Mouse (Mus musculus): ENCODE results near the gene Vmn2r18. TPM values are rescaled to one million over a fixed set of nuclear protein-coding genes. Genes with fewer than 3 reads are reported as not detected.

The Vmn2r18 gene
- polyA plus RNA-seq (2012; fragmentation: generic; extraction: Trizol): not detected

GRCm38 (mm10) chr5:151605921-151606320 lies at the start of gene Vmn2r18:
Gene Vmn2r18 (minus strand): TSS chr5:151606021.
- no peak within 1 kb of the TSS for H3K4me3 ChIP-seq
- no peak within 1 kb of the TSS for H3ac ChIP-seq (ENCODE audit: control insufficient read depth, insufficient read length)
- no peaks in the 10 kb centered on the region for H3K79me2 ChIP-seq (ENCODE audit: control insufficient read depth, insufficient read depth)
- TF ChIP-seq CEBPB (IDR thresholded peaks at IDR 0.05; ENCODE audit: insufficient read depth, poor library complexity, severe bottlenecking) (no peak), POLR2A (IDR thresholded peaks at IDR 0.05; ENCODE audit: insufficient read length, low read depth) (no peak), USF1 (IDR thresholded peaks at IDR 0.05; ENCODE audit: low read depth) (no peak), TCF3 (IDR thresholded peaks at IDR 0.05; ENCODE audit: insufficient read length, low read depth) (no peak), MYOD1 (IDR thresholded peaks at IDR 0.05; ENCODE audit: control insufficient read depth in 1 of 3, insufficient read length in 2 of 3, low read depth in 2 of 3) (no peak), MYOG (IDR thresholded peaks at IDR 0.05; ENCODE audit: control insufficient read depth in 1 of 3, insufficient read depth in 1 of 3, insufficient read length in 2 of 3, low read depth in 2 of 3) (no peak), SRF (IDR thresholded peaks at IDR 0.05; ENCODE audit: control insufficient read depth, insufficient read length, low read depth) (no peak), MAX (IDR thresholded peaks at IDR 0.05; ENCODE audit: low read depth) (no peak), POLR2AphosphoS2 (IDR thresholded peaks at IDR 0.05; ENCODE audit: insufficient read length, low read depth) (no peak), REST (IDR thresholded peaks at IDR 0.05; ENCODE audit: insufficient read depth, insufficient read length) (no peak), TCF12 (IDR thresholded peaks at IDR 0.05; ENCODE audit: insufficient read depth, poor library complexity, severe bottlenecking) (no peak), E2F4 (IDR thresholded peaks at IDR 0.05; ENCODE audit: insufficient read depth) (no peak)
- H3K4me2 ChIP-seq (ENCODE audit: low read depth): no peak within 1 kb of the TSS
- H3K36me3 ChIP-seq (ENCODE audit: control insufficient read depth, insufficient read depth): no peaks in the 10 kb centered on the region
- H3K27me3 ChIP-seq (ENCODE audit: control insufficient read depth, insufficient read depth, insufficient read length): no peaks in the 10 kb centered on the region

GRCm38 (mm10) chr5:151651411-151651784 lies 45.6 kb upstream of the Vmn2r18 start:
- Histone ChIP-seq H3K4me2 (ENCODE audit: low read depth) (peak overlapping the region; percentile 28), H3K79me2 (ENCODE audit: control insufficient read depth, insufficient read depth) (peaks cover 12% of the 10 kb centered on the region), H3ac (ENCODE audit: control insufficient read depth, insufficient read length) (no peak overlapping the region), H3K27me3 (ENCODE audit: control insufficient read depth, insufficient read depth, insufficient read length) (no peaks in the 10 kb centered on the region), H3K36me3 (ENCODE audit: control insufficient read depth, insufficient read depth) (peaks cover 16% of the 10 kb centered on the region), H3K4me3 (peak overlapping the region; percentile 71)
- TF ChIP-seq MYOG (IDR thresholded peaks at IDR 0.05; ENCODE audit: control insufficient read depth in 1 of 3, insufficient read depth in 1 of 3, insufficient read length in 2 of 3, low read depth in 2 of 3) (no peak), POLR2AphosphoS2 (IDR thresholded peaks at IDR 0.05; ENCODE audit: insufficient read length, low read depth) (no peak), E2F4 (IDR thresholded peaks at IDR 0.05; ENCODE audit: insufficient read depth) (no peak), CEBPB (IDR thresholded peaks at IDR 0.05; ENCODE audit: insufficient read depth, poor library complexity, severe bottlenecking) (no peak), REST (IDR thresholded peaks at IDR 0.05; ENCODE audit: insufficient read depth, insufficient read length) (no peak), MYOD1 (IDR thresholded peaks at IDR 0.05; ENCODE audit: control insufficient read depth in 1 of 3, insufficient read length in 2 of 3, low read depth in 2 of 3) (no peak), POLR2A (IDR thresholded peaks at IDR 0.05; ENCODE audit: insufficient read length, low read depth) (no peak), TCF12 (IDR thresholded peaks at IDR 0.05; ENCODE audit: insufficient read depth, poor library complexity, severe bottlenecking) (no peak), SRF (IDR thresholded peaks at IDR 0.05; ENCODE audit: control insufficient read depth, insufficient read length, low read depth) (no peak), USF1 (IDR thresholded peaks at IDR 0.05; ENCODE audit: low read depth) (no peak), TCF3 (IDR thresholded peaks at IDR 0.05; ENCODE audit: insufficient read length, low read depth) (no peak), MAX (IDR thresholded peaks at IDR 0.05; ENCODE audit: low read depth) (no peak)

- peaks cover 16% of the 10 kb centered on the region for H3K36me3 ChIP-seq (ENCODE audit: control insufficient read depth, insufficient read depth)
- peaks cover 12% of the 10 kb centered on the region for H3K79me2 ChIP-seq (ENCODE audit: control insufficient read depth, insufficient read depth)
- peak within 1 kb of the TSS; percentile 41 for H3ac ChIP-seq (ENCODE audit: control insufficient read depth, insufficient read length)
- TF ChIP-seq POLR2A (IDR thresholded peaks at IDR 0.05; ENCODE audit: insufficient read length, low read depth) (peak; percentile 44), REST (IDR thresholded peaks at IDR 0.05; ENCODE audit: insufficient read depth, insufficient read length) (no peak), POLR2AphosphoS2 (IDR thresholded peaks at IDR 0.05; ENCODE audit: insufficient read length, low read depth) (peak; percentile 44), MYOD1 (IDR thresholded peaks at IDR 0.05; ENCODE audit: control insufficient read depth in 1 of 3, insufficient read length in 2 of 3, low read depth in 2 of 3) (no peak), USF1 (IDR thresholded peaks at IDR 0.05; ENCODE audit: low read depth) (no peak), TCF12 (IDR thresholded peaks at IDR 0.05; ENCODE audit: insufficient read depth, poor library complexity, severe bottlenecking) (no peak), SRF (IDR thresholded peaks at IDR 0.05; ENCODE audit: control insufficient read depth, insufficient read length, low read depth) (no peak), MAX (IDR thresholded peaks at IDR 0.05; ENCODE audit: low read depth) (no peak), TCF3 (IDR thresholded peaks at IDR 0.05; ENCODE audit: insufficient read length, low read depth) (no peak), MYOG (IDR thresholded peaks at IDR 0.05; ENCODE audit: control insufficient read depth in 1 of 3, insufficient read depth in 1 of 3, insufficient read length in 2 of 3, low read depth in 2 of 3) (no peak), CEBPB (IDR thresholded peaks at IDR 0.05; ENCODE audit: insufficient read depth, poor library complexity, severe bottlenecking) (no peak), E2F4 (IDR thresholded peaks at IDR 0.05; ENCODE audit: insufficient read depth) (peak; percentile 95)
- no peaks in the 10 kb centered on the region for H3K27me3 ChIP-seq (ENCODE audit: control insufficient read depth, insufficient read depth, insufficient read length)
- H3K4me2 ChIP-seq (ENCODE audit: low read depth): peak within 1 kb of the TSS; percentile 84
- H3K4me3 ChIP-seq: peak within 1 kb of the TSS; percentile 71
Measured at GRCm38 (mm10) chr5:151650700-151651410, 45.0 kb upstream of the Vmn2r18 start, which contains the start of gene Rfc3. Gene Rfc3 (minus strand): TSS chr5:151651242.

GRCm38 (mm10) chr5:151644845-151645244 lies 39.0 kb upstream of the Vmn2r18 start:
- H3K36me3 ChIP-seq (ENCODE audit: control insufficient read depth, insufficient read depth): peaks cover 34% of the 10 kb centered on the region
- no peak for TF ChIP-seq TCF12 (IDR thresholded peaks at IDR 0.05; ENCODE audit: insufficient read depth, poor library complexity, severe bottlenecking)
- no peak for TF ChIP-seq MYOD1 (IDR thresholded peaks at IDR 0.05; ENCODE audit: control insufficient read depth in 1 of 3, insufficient read length in 2 of 3, low read depth in 2 of 3)
- no peak for TF ChIP-seq TCF3 (IDR thresholded peaks at IDR 0.05; ENCODE audit: insufficient read length, low read depth)
- TF ChIP-seq MYOG (IDR thresholded peaks at IDR 0.05; ENCODE audit: control insufficient read depth in 1 of 3, insufficient read depth in 1 of 3, insufficient read length in 2 of 3, low read depth in 2 of 3): no peak
- TF ChIP-seq POLR2A (IDR thresholded peaks at IDR 0.05; ENCODE audit: insufficient read length, low read depth): no peak
- TF ChIP-seq CEBPB (IDR thresholded peaks at IDR 0.05; ENCODE audit: insufficient read depth, poor library complexity, severe bottlenecking): no peak
- no peak for TF ChIP-seq REST (IDR thresholded peaks at IDR 0.05; ENCODE audit: insufficient read depth, insufficient read length)
- no peak for TF ChIP-seq MAX (IDR thresholded peaks at IDR 0.05; ENCODE audit: low read depth)
- no peak for TF ChIP-seq POLR2AphosphoS2 (IDR thresholded peaks at IDR 0.05; ENCODE audit: insufficient read length, low read depth)
- no peak overlapping the region for H3K4me3 ChIP-seq
- H3K79me2 ChIP-seq (ENCODE audit: control insufficient read depth, insufficient read depth): peaks cover 4% of the 10 kb centered on the region
- H3ac ChIP-seq (ENCODE audit: control insufficient read depth, insufficient read length): no peak overlapping the region
- no peak overlapping the region for H3K4me2 ChIP-seq (ENCODE audit: low read depth)
- H3K27me3 ChIP-seq (ENCODE audit: control insufficient read depth, insufficient read depth, insufficient read length): no peaks in the 10 kb centered on the region

Data from myocyte (in vitro differentiated cells).